In genomic region chr11:94602356-94602955, GRCm38 (mm10) we compare ENCODE assay signal across 8 mouse cellular contexts. TPM values are rescaled to one million over a fixed set of nuclear protein-coding genes. Genes with fewer than 3 reads are reported as not detected.
DNase-seq lines count a peak whose midpoint lies in the region; ATAC-seq and TF ChIP-seq lines count a peak whose summit lies in the region.

No protein-coding gene starts in this region.

- ATAC-seq in heart, embryonic 11.5 days (replicated peaks; ENCODE audit: insufficient number of reproducible peaks, low FRiP score, low TSS enrichment) = no peak
- no peak for ATAC-seq in forebrain, embryonic 11.5 days (replicated peaks; ENCODE audit: low FRiP score)
- ATAC-seq in liver, embryonic 11.5 days (replicated peaks; ENCODE audit: low FRiP score) = no peak
- no peak for ATAC-seq in inflammation-experienced regulatory T-cells, adult 6 months

- dilution Hi-C loops in CH12.LX (cut with MboI; ENCODE audit: extremely low pct_ligation_motif_present, extremely low pct_unique_long_range_greater_than_20kb, low sequenced_read_pairs) = no loop called here

- in situ Hi-C loops in CH12.LX (cut with MboI; ENCODE audit: low pct_ligation_motif_present, low pct_unique_long_range_greater_than_20kb, low sequenced_read_pairs) = no loop called here

- H3K27ac ChIP-seq in heart, embryonic 11.5 days (ENCODE audit: low read depth, low read length) = no peak overlapping the region
- no peak overlapping the region for H3K27ac ChIP-seq in CH12.LX (ENCODE audit: insufficient read depth, low read depth)
- H3K27ac ChIP-seq in forebrain, embryonic 11.5 days (ENCODE audit: low read depth, low read length) = no peak overlapping the region
- no peak overlapping the region for H3K27ac ChIP-seq in liver, embryonic 11.5 days (ENCODE audit: low read depth, low read length)

- no peaks in the 10 kb centered on the region for H3K36me3 ChIP-seq in heart, embryonic 11.5 days (ENCODE audit: control insufficient read depth, insufficient read depth, low read length)
- H3K36me3 ChIP-seq in CH12.LX (replicated peaks in 1 of 2; ENCODE audit: control insufficient read depth in 1 of 2, insufficient read depth in 1 of 2, low read length in 1 of 2) = peaks cover 0 to 13% of the 10 kb centered on the region in 2 experiments
- no peaks in the 10 kb centered on the region for H3K36me3 ChIP-seq in forebrain, embryonic 11.5 days (ENCODE audit: control insufficient read depth, insufficient read depth, low read length)
- H3K36me3 ChIP-seq in liver, embryonic 11.5 days (ENCODE audit: control insufficient read depth, insufficient read depth, low read length) = no peaks in the 10 kb centered on the region

- WGBS in heart, embryonic 11.5 days (ENCODE audit: insufficient replicate concordance) = 58% methylated on average over 11 of the region's 11 CpGs
- 62% methylated on average over 11 of the region's 11 CpGs for WGBS in forebrain, embryonic 11.5 days
- 62% methylated on average over 11 of the region's 11 CpGs for WGBS in liver, embryonic 11.5 days

- no peak for TF ChIP-seq POLR2A in CH12.LX (IDR thresholded peaks at IDR 0.05; ENCODE audit: low read depth, low read length)

- peaks cover 9% of the 10 kb centered on the region; the same call in 1 of the 2 replicates for H3K4me1 ChIP-seq in heart, embryonic 11.5 days (ENCODE audit: control insufficient read depth, insufficient read depth, low read length)
- peaks cover 9 to 34% of the 10 kb centered on the region in 2 experiments for H3K4me1 ChIP-seq in CH12.LX (ENCODE audit: control insufficient read depth in 1 of 2, insufficient read depth in 2 of 2)
- H3K4me1 ChIP-seq in forebrain, embryonic 11.5 days (replicated peaks; ENCODE audit: control insufficient read depth, insufficient read depth, low read length) = peaks cover 3% of the 10 kb centered on the region; the same call in 1 of the 2 replicates
- H3K4me1 ChIP-seq in liver, embryonic 11.5 days (replicated peaks; ENCODE audit: control insufficient read depth, insufficient read depth, low read length) = peaks cover 16% of the 10 kb centered on the region

- peak overlapping the region; percentile 80; the same call in 1 of the 2 replicates for H3K9ac ChIP-seq in heart, embryonic 11.5 days (ENCODE audit: low read depth, low read length)
- H3K9ac ChIP-seq in CH12.LX (ENCODE audit: insufficient read depth, low read depth) = peak overlapping the region; percentile 59
- H3K9ac ChIP-seq in forebrain, embryonic 11.5 days (ENCODE audit: low read length) = no peak overlapping the region; the same call in 1 of the 2 replicates
- no peak overlapping the region for H3K9ac ChIP-seq in liver, embryonic 11.5 days (ENCODE audit: low read depth, low read length)

- no peak for TF ChIP-seq EP300 in CH12.LX (IDR thresholded peaks at IDR 0.05; ENCODE audit: low read length)

- H3K9me3 ChIP-seq in heart, embryonic 11.5 days (replicated peaks; ENCODE audit: control insufficient read depth, low read length) = no peaks in the 10 kb centered on the region
- no peaks in the 10 kb centered on the region for H3K9me3 ChIP-seq in CH12.LX (replicated peaks; ENCODE audit: low read length)
- H3K9me3 ChIP-seq in forebrain, embryonic 11.5 days (ENCODE audit: control insufficient read depth, low read length) = no peaks in the 10 kb centered on the region
- no peaks in the 10 kb centered on the region for H3K9me3 ChIP-seq in liver, embryonic 11.5 days (ENCODE audit: control insufficient read depth, low read length)

- no peak for DNase-seq in heart, adult 11 months
- DNase-seq in CH12.LX (ENCODE audit: extremely low read depth) = no peak
- DNase-seq in forebrain, embryonic 11.5 days (ENCODE audit: low spot score) = no peak
- DNase-seq in liver, embryonic 11.5 days (ENCODE audit: low spot score) = no peak
- DNase-seq in gastrocnemius, adult 8-10 months (ENCODE audit: low spot score in 2 of 2) = no peak
- DNase-seq in spleen, adult 12 weeks (ENCODE audit: low spot score) = no peak

- no peak for TF ChIP-seq CTCF in CH12.LX (conservative IDR thresholded peaks at IDR 0.05 in 1 of 2, IDR thresholded peaks at IDR 0.05 in 1 of 2; ENCODE audit: low read depth in 2 of 2, low read length in 2 of 2)

- H3K4me2 ChIP-seq in heart, embryonic 11.5 days = peak overlapping the region; percentile 73
- H3K4me2 ChIP-seq in CH12.LX (ENCODE audit: insufficient read depth, low read depth, poor library complexity, severe bottlenecking) = peak overlapping the region; percentile 90
- H3K4me2 ChIP-seq in forebrain, embryonic 11.5 days (ENCODE audit: low read depth, low read length, severe bottlenecking) = peak overlapping the region; percentile 52; the same call in 1 of the 2 replicates
- H3K4me2 ChIP-seq in liver, embryonic 11.5 days = peak overlapping the region; percentile 80

- peak overlapping the region; percentile 54 for H3K4me3 ChIP-seq in heart, embryonic 11.5 days (ENCODE audit: low read depth, low read length)
- peak overlapping the region; percentile 28 to 60 (median 60) for H3K4me3 ChIP-seq in CH12.LX (replicated peaks in 1 of 3; ENCODE audit: low read depth in 2 of 3, low read length in 2 of 3, poor library complexity in 1 of 3)
- H3K4me3 ChIP-seq in forebrain, embryonic 11.5 days (ENCODE audit: low read depth, low read length) = no peak overlapping the region
- H3K4me3 ChIP-seq in liver, embryonic 11.5 days (ENCODE audit: low read depth, low read length) = peak overlapping the region; percentile 56

- TF ChIP-seq RAD21 in CH12.LX (IDR thresholded peaks at IDR 0.05; ENCODE audit: low read depth, low read length) = no peak

- no peaks in the 10 kb centered on the region for H3K27me3 ChIP-seq in heart, embryonic 11.5 days (ENCODE audit: control insufficient read depth, insufficient read depth, low read length)
- no peaks in the 10 kb centered on the region for H3K27me3 ChIP-seq in CH12.LX (replicated peaks)
- no peaks in the 10 kb centered on the region for H3K27me3 ChIP-seq in forebrain, embryonic 11.5 days (ENCODE audit: control insufficient read depth, insufficient read depth, low read length)
- H3K27me3 ChIP-seq in liver, embryonic 11.5 days (replicated peaks; ENCODE audit: control insufficient read depth, insufficient read depth, low read length) = no peaks in the 10 kb centered on the region

- H3K79me2 ChIP-seq in CH12.LX (replicated peaks; ENCODE audit: control insufficient read depth, extremely low read depth, insufficient read depth, poor library complexity, severe bottlenecking) = no peaks in the 10 kb centered on the region

RNA-seq across cellular contexts. Expression of gene Acsf2, which starts 0.8 kb away (rescaled TPM):
- polyA plus RNA-seq in heart, embryonic 11.5 days (2014; fragmentation: Nextera tagmentation; extraction: Ambion mirVana) = 4.3 and 4.7 TPM in 2 replicates
- total RNA-seq in CH12.LX (2012; rRNA removed) (4.9 and 7.5 TPM in 2 replicates), CH12.LX (2014; rRNA removed) (4.1 and 4.5 TPM in 2 replicates)
- polyA plus RNA-seq in CH12.LX (2012; ENCODE audit: insufficient read length, low read depth) = 24.1 and 25.7 TPM in 2 replicates
- 6.3 and 6.9 TPM in 2 replicates for polyA plus RNA-seq in forebrain, embryonic 11.5 days (2014; fragmentation: Nextera tagmentation; extraction: Ambion mirVana)
- polyA plus RNA-seq in liver, embryonic 11.5 days (2014; fragmentation: Nextera tagmentation; extraction: Ambion mirVana) = 2.6 and 3.1 TPM in 2 replicates
- 1 to 10 TPM; 2.1 to 3.0 (median 2.2) TPM for polyA plus RNA-seq in inflammation-experienced regulatory T-cells, adult 6 months (2017; shearing (Covaris generic))
- total RNA-seq in gastrocnemius, adult 8-10 months (2022) = 1 to 10 TPM; 1.2 to 2.6 (median 1.9) TPM

RNA-seq across cellular contexts. Expression of gene Lrrc59, which starts 27.1 kb away (rescaled TPM):
- polyA plus RNA-seq in heart, embryonic 11.5 days (2014; fragmentation: Nextera tagmentation; extraction: Ambion mirVana) = 137 and 170 TPM in 2 replicates
- 324 and 412 TPM in 2 replicates for total RNA-seq in CH12.LX (2012; rRNA removed)
- total RNA-seq in CH12.LX (2014; rRNA removed) = 325 and 338 TPM in 2 replicates
- polyA plus RNA-seq in CH12.LX (2012; ENCODE audit: insufficient read length, low read depth) = 452 and 493 TPM in 2 replicates
- polyA plus RNA-seq in forebrain, embryonic 11.5 days (2014; fragmentation: Nextera tagmentation; extraction: Ambion mirVana) = 226 and 244 TPM in 2 replicates
- 224 and 246 TPM in 2 replicates for polyA plus RNA-seq in liver, embryonic 11.5 days (2014; fragmentation: Nextera tagmentation; extraction: Ambion mirVana)
- 10 to 100 TPM in 1 of 3 experiments, 1 to 10 TPM in 2; 7.0 to 21.5 (median 9.9) TPM for polyA plus RNA-seq in inflammation-experienced regulatory T-cells, adult 6 months (2017; shearing (Covaris generic))
- 10 to 100 TPM; 35.1 to 44.4 (median 36.4) TPM for total RNA-seq in gastrocnemius, adult 8-10 months (2022)

RNA-seq across cellular contexts. Expression of gene Chad, which starts 37.6 kb away (rescaled TPM):
- polyA plus RNA-seq in heart, embryonic 11.5 days (2014; fragmentation: Nextera tagmentation; extraction: Ambion mirVana) = 0.21 TPM in 1 of 2 replicates, not detected in the other
- total RNA-seq in CH12.LX (2012; rRNA removed) = 0.13 and 0.17 TPM in 2 replicates
- total RNA-seq in CH12.LX (2014; rRNA removed) = not detected in 2 replicates
- polyA plus RNA-seq in CH12.LX (2012; ENCODE audit: insufficient read length, low read depth) = 0.41 and 0.53 TPM in 2 replicates
- not detected in 2 replicates for polyA plus RNA-seq in forebrain, embryonic 11.5 days (2014; fragmentation: Nextera tagmentation; extraction: Ambion mirVana)
- polyA plus RNA-seq in liver, embryonic 11.5 days (2014; fragmentation: Nextera tagmentation; extraction: Ambion mirVana) = 0.16 and 0.25 TPM in 2 replicates
- under 1 TPM; 0.43 to 0.69 (median 0.47) TPM for polyA plus RNA-seq in inflammation-experienced regulatory T-cells, adult 6 months (2017; shearing (Covaris generic))
- 10 to 100 TPM in 2 of 4 experiments, 1 to 10 TPM in 2; 3.0 to 32.8 (median 13.1) TPM for total RNA-seq in gastrocnemius, adult 8-10 months (2022)

RNA-seq across cellular contexts. Expression of gene Mrpl27, which starts 51.1 kb away (rescaled TPM):
- 128 and 136 TPM in 2 replicates for polyA plus RNA-seq in heart, embryonic 11.5 days (2014; fragmentation: Nextera tagmentation; extraction: Ambion mirVana)
- 104 and 114 TPM in 2 replicates for total RNA-seq in CH12.LX (2012; rRNA removed)
- 128 and 139 TPM in 2 replicates for total RNA-seq in CH12.LX (2014; rRNA removed)
- 86.6 and 95.2 TPM in 2 replicates for polyA plus RNA-seq in CH12.LX (2012; ENCODE audit: insufficient read length, low read depth)
- 122 and 125 TPM in 2 replicates for polyA plus RNA-seq in forebrain, embryonic 11.5 days (2014; fragmentation: Nextera tagmentation; extraction: Ambion mirVana)
- polyA plus RNA-seq in liver, embryonic 11.5 days (2014; fragmentation: Nextera tagmentation; extraction: Ambion mirVana) = 127 and 132 TPM in 2 replicates
- polyA plus RNA-seq in inflammation-experienced regulatory T-cells, adult 6 months (2017; shearing (Covaris generic)) = 10 to 100 TPM; 60.7 to 91.2 (median 68.4) TPM
- 10 to 100 TPM; 43.5 to 48.0 (median 45.8) TPM for total RNA-seq in gastrocnemius, adult 8-10 months (2022)

RNA-seq across cellular contexts. Expression of gene Eme1, which starts 51.3 kb away (rescaled TPM):
- polyA plus RNA-seq in heart, embryonic 11.5 days (2014; fragmentation: Nextera tagmentation; extraction: Ambion mirVana) = 17.5 and 17.9 TPM in 2 replicates
- total RNA-seq in CH12.LX (2012; rRNA removed) (36.8 and 46.9 TPM in 2 replicates), CH12.LX (2014; rRNA removed) (38.4 and 40.8 TPM in 2 replicates)
- polyA plus RNA-seq in CH12.LX (2012; ENCODE audit: insufficient read length, low read depth) = 45.9 and 55.2 TPM in 2 replicates
- 57.2 and 60.0 TPM in 2 replicates for polyA plus RNA-seq in forebrain, embryonic 11.5 days (2014; fragmentation: Nextera tagmentation; extraction: Ambion mirVana)
- polyA plus RNA-seq in liver, embryonic 11.5 days (2014; fragmentation: Nextera tagmentation; extraction: Ambion mirVana) = 35.5 and 40.5 TPM in 2 replicates
- polyA plus RNA-seq in inflammation-experienced regulatory T-cells, adult 6 months (2017; shearing (Covaris generic)) = 1 to 10 TPM; 1.2 to 9.8 (median 1.8) TPM
- total RNA-seq in gastrocnemius, adult 8-10 months (2022) = not detected

Comparison
In these comparisons a context has a peak if more than half of its experiments do, and no peak if none do; other contexts are left out.
1. H3K9ac ChIP-seq: peak in heart, embryonic 11.5 days (single experiment) and CH12.LX (single experiment); none in forebrain, embryonic 11.5 days (single experiment) and liver, embryonic 11.5 days (single experiment).
2. Peak in every context shown above with its lines, with median percentiles within 50 percentile points of each other: H3K4me2 ChIP-seq.